Mouse (Mus musculus): Measurements from ENCODE around the gene Gm49394. TPM values are rescaled to one million over a fixed set of nuclear protein-coding genes. Genes with fewer than 3 reads are reported as not detected.
A peak's percentile ranks its signal among the peaks of the same experiment; 100 is the strongest.

The Gm49394 gene
- polyA plus RNA-seq, 1 experiment = not detected

- no peak for DNase-seq
- Histone ChIP-seq H3K4me3 (replicated peaks; ENCODE audit: extremely low read depth, low read depth, low read length) (no peak overlapping the region), H3K4me1 (ENCODE audit: control insufficient read depth, insufficient read depth, low read length) (no peaks in the 10 kb centered on the region; the same call in none of the 2 replicates)
- 3% methylated on average over 29 of the region's 29 CpGs for WGBS
- TF ChIP-seq POLR2A (IDR thresholded peaks at IDR 0.05; ENCODE audit: borderline replicate concordance, extremely low read depth, low read depth, low read length) (no peak), CTCF (IDR thresholded peaks at IDR 0.05; ENCODE audit: insufficient read depth, low read length) (no peak)
Measured at GRCm38 (mm10) chr7:142660651-142660945, 9.1 kb downstream of the Gm49394 start.

- H3K4me1 ChIP-seq (ENCODE audit: control insufficient read depth, insufficient read depth, low read length) = no peaks in the 10 kb centered on the region; the same call in none of the 2 replicates
- WGBS = 3% methylated on average over 41 of the region's 43 CpGs
- TF ChIP-seq POLR2A (IDR thresholded peaks at IDR 0.05; ENCODE audit: borderline replicate concordance, extremely low read depth, low read depth, low read length) (no peak), CTCF (IDR thresholded peaks at IDR 0.05; ENCODE audit: insufficient read depth, low read length) (no peak)
- peak overlapping the region; percentile 48 for H3K4me3 ChIP-seq (replicated peaks; ENCODE audit: extremely low read depth, low read depth, low read length)
- no peak for DNase-seq
Measured at GRCm38 (mm10) chr7:142659767-142660650, 9.7 kb downstream of the Gm49394 start.

GRCm38 (mm10) chr7:142659181-142659681 is 10.5 kb downstream of the Gm49394 start:
- TF ChIP-seq POLR2A (IDR thresholded peaks at IDR 0.05; ENCODE audit: borderline replicate concordance, extremely low read depth, low read depth, low read length) (no peak), CTCF (IDR thresholded peaks at IDR 0.05; ENCODE audit: insufficient read depth, low read length) (no peak)
- 2% methylated on average over 48 of the region's 70 CpGs for WGBS
- peak overlapping the region; percentile 21 for H3K4me3 ChIP-seq (replicated peaks; ENCODE audit: extremely low read depth, low read depth, low read length)
- no peak for DNase-seq
- H3K4me1 ChIP-seq (ENCODE audit: control insufficient read depth, insufficient read depth, low read length) = no peaks in the 10 kb centered on the region; the same call in none of the 2 replicates

GRCm38 (mm10) chr7:142658681-142659180 is 11.0 kb downstream of the Gm49394 start:
- peak overlapping the region; percentile 63 for H3K4me3 ChIP-seq (replicated peaks; ENCODE audit: extremely low read depth, low read depth, low read length)
- DNase-seq = no peak
- no peaks in the 10 kb centered on the region; the same call in none of the 2 replicates for H3K4me1 ChIP-seq (ENCODE audit: control insufficient read depth, insufficient read depth, low read length)
- WGBS = under 1% methylated on average over 40 of the region's 40 CpGs
- TF ChIP-seq CTCF (IDR thresholded peaks at IDR 0.05; ENCODE audit: insufficient read depth, low read length) = no peak
- TF ChIP-seq POLR2A (IDR thresholded peaks at IDR 0.05; ENCODE audit: borderline replicate concordance, extremely low read depth, low read depth, low read length) = no peak

- 4% methylated on average over 34 of the region's 34 CpGs for WGBS
- DNase-seq = no peak
- Histone ChIP-seq H3K4me1 (ENCODE audit: control insufficient read depth, insufficient read depth, low read length) (no peaks in the 10 kb centered on the region; the same call in none of the 2 replicates), H3K4me3 (replicated peaks; ENCODE audit: extremely low read depth, low read depth, low read length) (peak overlapping the region; percentile 9)
- TF ChIP-seq CTCF (IDR thresholded peaks at IDR 0.05; ENCODE audit: insufficient read depth, low read length) (no peak), POLR2A (IDR thresholded peaks at IDR 0.05; ENCODE audit: borderline replicate concordance, extremely low read depth, low read depth, low read length) (no peak)
Measured at GRCm38 (mm10) chr7:142657821-142658614, 11.7 kb downstream of the Gm49394 start.

- Histone ChIP-seq H3K4me1 (ENCODE audit: control insufficient read depth, insufficient read depth, low read length) (no peaks in the 10 kb centered on the region; the same call in none of the 2 replicates), H3K4me3 (replicated peaks; ENCODE audit: extremely low read depth, low read depth, low read length) (no peak overlapping the region)
- no peak for DNase-seq
- no peak for TF ChIP-seq CTCF (IDR thresholded peaks at IDR 0.05; ENCODE audit: insufficient read depth, low read length)
- no peak for TF ChIP-seq POLR2A (IDR thresholded peaks at IDR 0.05; ENCODE audit: borderline replicate concordance, extremely low read depth, low read depth, low read length)
- 35% methylated on average over 7 of the region's 9 CpGs for WGBS
Measured at GRCm38 (mm10) chr7:142657341-142657791, 12.4 kb downstream of the Gm49394 start.

GRCm38 (mm10) chr7:142656055-142656454 is 13.7 kb downstream of the Gm49394 start:
- no peaks in the 10 kb centered on the region; the same call in none of the 2 replicates for H3K4me1 ChIP-seq (ENCODE audit: control insufficient read depth, insufficient read depth, low read length)
- TF ChIP-seq CTCF (IDR thresholded peaks at IDR 0.05; ENCODE audit: insufficient read depth, low read length) (no peak), POLR2A (IDR thresholded peaks at IDR 0.05; ENCODE audit: borderline replicate concordance, extremely low read depth, low read depth, low read length) (no peak)
- WGBS = 66% methylated on average over 4 of the region's 4 CpGs
- no peak overlapping the region for H3K4me3 ChIP-seq (replicated peaks; ENCODE audit: extremely low read depth, low read depth, low read length)
- no peak for DNase-seq

- TF ChIP-seq POLR2A (IDR thresholded peaks at IDR 0.05; ENCODE audit: borderline replicate concordance, extremely low read depth, low read depth, low read length) (no peak), CTCF (IDR thresholded peaks at IDR 0.05; ENCODE audit: insufficient read depth, low read length) (no peak)
- 44% methylated on average over 11 of the region's 11 CpGs for WGBS
- no peak for DNase-seq
- Histone ChIP-seq H3K4me1 (ENCODE audit: control insufficient read depth, insufficient read depth, low read length) (no peaks in the 10 kb centered on the region; the same call in none of the 2 replicates), H3K4me3 (replicated peaks; ENCODE audit: extremely low read depth, low read depth, low read length) (no peak overlapping the region)
Measured at GRCm38 (mm10) chr7:142655633-142656032, 14.1 kb downstream of the Gm49394 start.

GRCm38 (mm10) chr7:142653726-142654125 is 16.0 kb downstream of the Gm49394 start:
- H3K4me3 ChIP-seq (replicated peaks; ENCODE audit: extremely low read depth, low read depth, low read length) = no peak overlapping the region
- TF ChIP-seq CTCF (IDR thresholded peaks at IDR 0.05; ENCODE audit: insufficient read depth, low read length) (no peak), POLR2A (IDR thresholded peaks at IDR 0.05; ENCODE audit: borderline replicate concordance, extremely low read depth, low read depth, low read length) (no peak)
- no peak for DNase-seq
- WGBS = 36% methylated on average over 18 of the region's 18 CpGs
- no peaks in the 10 kb centered on the region; the same call in none of the 2 replicates for H3K4me1 ChIP-seq (ENCODE audit: control insufficient read depth, insufficient read depth, low read length)

Data from lung, adult 2 months (tissue).